Mouse (Mus musculus): ENCODE results near the gene Cebpz. TPM values are rescaled to one million over a fixed set of nuclear protein-coding genes. Genes with fewer than 3 reads are reported as not detected.

The Cebpz gene
- 10 to 100 TPM; 43.0 to 49.1 (median 44.5) TPM for total RNA-seq (2022)

DNA sequence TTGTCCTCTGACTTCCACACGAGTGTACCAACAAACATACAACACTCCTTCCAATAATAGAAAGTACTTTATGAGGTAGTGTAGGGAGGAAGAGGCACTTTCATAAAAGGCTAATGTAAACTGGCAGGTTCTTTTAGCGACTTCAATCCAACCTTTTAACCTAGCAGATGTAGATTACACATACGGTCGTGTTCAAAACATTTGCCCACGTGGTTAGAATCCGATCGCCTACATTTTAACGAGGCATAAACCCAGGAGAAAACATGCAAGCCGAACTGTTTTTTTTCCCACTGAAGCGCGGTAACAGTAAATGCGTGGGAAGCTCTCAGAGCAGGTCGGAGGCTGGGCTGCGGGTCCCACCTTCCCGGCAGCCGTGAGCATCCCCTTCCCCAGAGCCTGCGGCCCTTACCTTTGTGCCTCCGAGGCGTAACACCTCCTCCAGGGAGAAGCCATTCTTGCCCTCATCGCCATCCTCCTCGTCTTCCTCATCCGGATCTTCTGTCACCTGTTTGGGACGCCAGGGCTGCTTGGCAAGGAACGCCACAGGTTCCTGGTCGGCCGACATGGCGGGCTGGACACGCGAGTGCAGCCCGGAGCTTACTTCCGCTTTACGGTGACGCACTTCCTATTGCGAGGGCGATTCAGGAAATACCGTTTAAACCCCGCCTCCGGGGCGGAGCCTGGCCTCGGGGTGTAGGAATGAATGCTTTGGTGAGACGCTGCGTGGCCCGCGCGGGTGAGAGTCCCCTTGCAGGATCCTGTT lies at the start of gene Cebpz, which contains the start of gene Ndufaf7:
TSS of gene Cebpz (minus strand) at position 601 of the 763 bp plus-strand sequence.
TSS of gene Ndufaf7 (plus strand) at position 671 of the 763 bp plus-strand sequence.
- peak; percentile 96 for DNase-seq

- DNase-seq, result no peak
Observed at GRCm38 (mm10) chr17:78983736-78984135, 46.9 kb upstream of the Cebpz start.

GRCm38 (mm10) chr17:78983166-78983565 lies 46.3 kb upstream of the Cebpz start:
- no peak for DNase-seq

DNA sequence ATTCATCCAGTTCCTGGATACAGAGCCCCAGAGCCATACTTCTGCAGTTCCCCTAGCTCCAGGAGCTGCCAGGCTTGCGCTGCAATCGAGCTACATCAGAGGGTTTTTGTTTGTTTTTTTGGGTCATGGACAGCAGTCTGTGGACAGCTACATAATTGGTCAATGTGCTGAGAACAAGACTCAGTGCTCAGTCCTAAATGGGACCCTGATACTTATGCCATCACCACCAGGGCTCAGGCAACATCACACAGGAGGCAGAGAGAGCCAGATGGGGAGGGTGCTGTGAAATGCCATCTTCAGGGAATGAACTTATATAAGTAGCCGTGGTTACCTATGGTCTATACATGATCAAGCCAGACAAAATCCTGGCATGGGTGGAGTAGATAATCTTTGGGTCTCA lies 31.6 kb upstream of the Cebpz start:
- no peak for DNase-seq

- no peak for DNase-seq
Observed at GRCm38 (mm10) chr17:78966092-78966883, 29.4 kb upstream of the Cebpz start.

- no peak for DNase-seq
Observed at GRCm38 (mm10) chr17:78964387-78964786, 27.5 kb upstream of the Cebpz start.

DNA sequence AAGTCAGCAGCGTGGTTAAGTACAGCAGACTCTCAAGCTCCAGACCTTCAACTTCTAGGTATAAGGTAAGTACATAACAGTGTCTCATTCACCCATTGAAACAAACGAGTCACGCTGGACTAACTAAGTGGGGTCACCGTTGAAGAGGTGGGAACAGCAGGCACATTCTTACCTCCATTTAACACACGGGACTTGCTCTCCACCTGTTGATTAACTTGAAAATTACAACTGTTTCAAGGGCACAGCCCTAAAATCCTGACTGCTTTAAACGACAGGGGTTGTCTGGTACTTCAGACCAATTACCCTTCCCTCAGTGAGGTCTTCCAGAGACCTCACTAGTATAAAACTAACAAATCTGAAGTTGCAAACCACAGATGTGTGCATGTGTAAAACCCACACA lies 22.6 kb upstream of the Cebpz start:
- DNase-seq, result no peak

- DNase-seq, result no peak
Observed at GRCm38 (mm10) chr17:78953240-78953639, 16.4 kb upstream of the Cebpz start.

DNA sequence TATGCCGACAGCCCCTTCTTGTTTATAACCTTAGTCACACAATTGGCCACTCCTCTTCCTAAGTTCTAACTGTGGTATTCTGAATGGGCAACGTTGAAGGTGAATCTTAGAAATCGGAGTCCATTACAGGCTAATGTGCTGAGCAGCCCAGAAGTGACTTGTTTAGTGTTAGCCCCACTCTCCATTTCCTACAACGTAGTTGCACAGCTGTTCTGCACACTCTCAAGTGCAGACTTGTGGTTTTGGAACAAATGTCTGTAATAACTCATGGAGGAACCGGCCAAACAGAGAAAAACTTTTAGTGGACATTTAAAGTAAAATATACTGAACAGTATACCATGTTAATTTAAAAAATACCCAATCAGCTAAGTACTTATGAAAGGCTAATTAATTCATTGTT lies 15.2 kb upstream of the Cebpz start:
- no peak for DNase-seq

DNA sequence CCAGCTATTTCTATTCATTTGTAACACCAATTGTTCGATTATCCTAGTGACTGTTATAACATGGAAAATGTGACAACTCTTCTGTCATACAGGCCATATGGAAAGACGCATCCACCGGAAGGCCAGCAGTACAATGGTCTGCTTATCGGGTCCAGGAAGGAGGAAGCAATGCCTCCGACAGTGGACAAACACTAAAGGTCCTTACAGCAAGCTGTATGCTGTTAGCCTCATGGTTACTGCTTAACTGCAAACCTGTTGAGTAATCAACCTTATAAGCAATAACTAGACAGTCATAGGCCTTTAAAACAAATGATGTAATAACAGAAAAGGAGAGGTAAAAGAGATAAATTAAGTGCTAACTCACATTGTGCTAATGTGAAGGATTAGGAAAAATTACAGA lies 14.4 kb upstream of the Cebpz start:
- no peak for DNase-seq

DNA sequence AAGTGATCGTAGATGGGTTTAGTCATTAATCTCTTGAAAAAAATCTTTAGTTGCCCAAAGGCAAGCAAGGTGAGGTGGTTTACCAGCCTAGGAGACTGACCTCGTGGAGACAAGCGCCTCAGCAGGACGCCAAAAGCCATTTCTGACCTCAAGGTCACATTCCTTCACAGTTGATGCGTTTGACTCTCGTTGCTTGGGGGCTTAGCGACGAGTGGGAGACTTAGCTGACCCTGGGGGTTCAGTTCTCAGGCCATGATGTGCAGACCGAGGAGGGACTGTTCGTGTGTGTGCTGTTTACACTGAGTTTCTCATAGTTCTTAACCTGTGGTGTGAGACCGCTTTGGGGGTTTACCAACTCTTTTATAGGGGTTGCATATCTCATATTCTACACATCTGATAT lies 5.7 kb upstream of the Cebpz start:
- DNase-seq, result no peak

DNA sequence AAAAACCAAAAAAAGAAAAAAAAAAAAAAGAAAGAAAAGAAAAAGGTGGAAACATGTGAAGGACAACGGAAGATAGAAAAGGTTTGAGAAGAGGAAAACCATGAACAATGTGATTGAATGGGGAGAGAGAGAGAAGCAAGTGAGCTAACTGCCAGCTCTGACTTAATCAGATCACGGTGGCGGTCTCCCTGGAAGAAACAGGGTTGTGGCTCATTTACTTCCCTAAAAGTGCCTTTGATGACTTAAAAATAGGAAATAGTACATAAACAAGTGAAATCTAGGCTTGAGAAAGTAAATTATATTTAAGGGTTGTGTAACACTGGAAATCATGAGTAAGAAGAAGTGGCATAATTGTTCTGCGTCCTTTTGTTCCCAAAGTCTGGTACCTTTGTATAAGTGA lies 2.1 kb upstream of the Cebpz start:
- no peak for DNase-seq

DNA sequence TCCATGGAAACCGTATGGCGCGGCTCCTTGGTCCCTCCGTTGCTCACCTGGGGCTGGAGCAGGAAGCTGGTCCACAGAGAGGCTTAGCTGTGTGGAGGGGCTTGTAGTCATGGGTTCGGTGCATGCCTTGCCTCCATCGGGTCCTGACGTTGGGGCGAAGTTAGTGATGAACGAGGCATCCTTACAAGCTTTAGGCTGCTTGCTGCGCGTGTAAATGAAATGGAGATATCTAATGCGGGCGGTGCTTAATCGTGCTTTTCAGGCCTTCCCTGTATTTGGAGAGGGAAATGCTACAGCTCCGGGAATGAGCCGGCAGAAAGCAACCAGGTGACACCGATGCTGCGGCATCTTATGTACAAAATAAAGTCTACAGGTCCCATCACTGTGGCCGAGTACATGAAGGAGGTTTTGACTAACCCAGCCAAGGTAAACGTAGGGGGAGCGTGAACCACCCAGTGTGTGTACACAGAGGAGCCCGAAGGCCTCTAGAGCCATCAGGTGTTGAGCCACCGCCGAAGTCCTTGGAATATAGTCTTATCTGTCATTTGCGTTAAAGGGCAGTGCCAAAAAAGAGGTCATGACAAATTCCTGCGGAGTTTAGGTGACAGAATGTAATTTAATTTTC lies 475 bp upstream of the Cebpz start:
- DNase-seq, result peak; percentile 9

DNA sequence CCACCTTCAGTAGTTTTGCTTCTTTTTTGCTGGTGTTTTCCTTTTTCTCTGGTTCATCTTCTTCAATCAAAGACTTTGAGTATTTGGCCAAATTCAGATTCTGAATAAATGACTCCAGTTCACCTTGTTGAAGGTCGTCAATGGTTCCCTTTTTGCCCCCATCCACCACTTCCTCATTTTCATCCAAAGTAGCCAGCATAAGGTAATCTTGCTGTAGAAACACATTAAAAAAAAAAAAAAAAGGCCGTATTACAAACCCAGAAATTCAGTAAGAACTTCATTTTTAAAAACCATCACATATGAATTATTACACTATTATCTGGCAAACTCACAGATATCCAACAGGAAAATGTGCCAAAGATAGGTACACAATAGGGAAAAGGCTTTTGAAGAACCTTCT lies 1.0 kb downstream of the Cebpz start:
- no peak for DNase-seq

DNA sequence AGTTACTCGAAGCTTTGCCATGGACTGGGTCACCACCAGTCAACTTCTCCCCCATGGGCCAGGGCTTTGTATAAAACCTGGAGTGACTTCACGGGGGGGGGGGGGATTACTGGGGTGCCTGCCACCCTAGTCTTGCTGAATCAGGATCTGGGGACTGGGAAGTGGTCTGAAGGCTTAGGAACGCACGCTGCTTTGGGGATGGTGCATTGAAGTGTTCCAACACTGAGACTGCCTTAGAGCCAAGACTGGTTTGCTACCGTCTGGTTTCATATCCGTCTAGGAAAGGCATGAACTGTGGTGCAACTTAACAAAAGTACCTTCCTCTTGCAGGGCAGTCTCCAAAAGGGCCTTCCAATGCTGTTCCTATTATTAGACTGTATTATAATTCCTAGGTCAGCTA lies 19.2 kb downstream of the Cebpz start:
- no peak for DNase-seq

GRCm38 (mm10) chr17:78916899-78917298 lies 20.0 kb downstream of the Cebpz start:
- no peak for DNase-seq

DNA sequence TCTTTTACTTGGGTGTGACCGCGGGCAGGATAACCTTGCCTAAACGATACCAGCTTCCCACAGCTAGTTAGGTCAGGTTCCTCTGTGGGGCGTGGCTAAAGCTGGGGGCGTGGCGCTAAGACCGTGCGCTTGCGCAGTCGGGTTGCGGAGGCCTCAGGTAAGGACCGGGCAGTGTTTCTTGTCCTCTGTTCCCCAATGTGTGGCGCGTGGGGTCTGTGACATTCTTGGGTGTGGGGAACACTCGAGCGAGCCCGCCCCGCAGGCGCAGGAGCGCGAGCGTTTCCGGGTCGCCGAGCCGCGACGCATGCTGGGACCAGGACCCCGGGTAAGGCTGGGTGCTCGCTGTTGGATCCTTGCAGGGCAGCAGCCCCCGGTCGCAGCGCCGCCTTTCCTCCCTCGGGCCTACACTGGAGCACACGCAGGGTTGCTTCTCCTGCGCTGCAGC lies 20.5 kb downstream of the Cebpz start, which contains the start of gene Cebpzos:
TSS of gene Cebpzos (plus strand) at position 132 of the 445 bp plus-strand sequence.
- peak; percentile 83 for DNase-seq

DNA sequence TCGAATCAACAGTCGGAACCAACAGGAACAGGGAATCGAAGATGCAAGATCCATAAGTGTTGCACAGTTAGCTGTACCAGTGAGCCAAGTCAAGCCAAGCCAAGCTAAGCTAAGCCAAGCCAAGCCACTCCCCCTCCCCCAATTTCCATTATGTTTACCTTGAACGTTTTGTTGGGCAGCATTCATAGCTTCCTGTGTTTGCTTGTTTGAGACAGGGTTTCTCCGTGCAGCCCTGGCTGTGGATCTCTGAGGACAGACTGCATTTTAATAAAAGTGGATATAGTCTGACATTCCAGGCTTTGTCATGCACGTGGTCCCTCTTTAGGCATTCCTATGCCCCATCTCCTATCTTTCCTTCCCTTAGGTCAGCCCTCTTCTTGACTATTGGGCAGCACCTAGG lies 21.1 kb downstream of the Cebpz start:
- no peak for DNase-seq

DNA sequence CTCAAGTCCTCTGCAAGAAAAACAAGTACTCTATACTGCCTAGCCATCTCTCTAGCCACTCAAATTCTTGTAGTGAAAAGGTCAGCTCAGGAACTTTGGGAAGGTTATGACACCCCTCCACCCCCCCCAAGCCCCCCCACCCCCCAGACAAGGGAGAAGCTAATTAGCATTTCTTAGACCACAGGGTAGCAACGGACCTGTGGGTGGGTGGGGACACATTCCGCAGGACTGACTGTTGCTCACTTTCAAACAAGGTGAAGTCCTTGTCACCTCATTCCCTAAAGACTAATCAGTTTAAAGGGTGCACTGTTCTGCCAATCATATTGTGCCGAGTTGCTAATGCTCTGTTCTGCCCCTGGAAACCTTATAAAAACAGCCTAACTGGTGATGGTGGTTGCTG lies 22.9 kb downstream of the Cebpz start:
- DNase-seq, result no peak

GRCm38 (mm10) chr17:78912861-78913281 lies 24.0 kb downstream of the Cebpz start:
- no peak for DNase-seq

- DNase-seq, result no peak
Observed at GRCm38 (mm10) chr17:78909374-78909773, 27.5 kb downstream of the Cebpz start.

GRCm38 (mm10) chr17:78906892-78907291 lies 30.0 kb downstream of the Cebpz start, which contains the start of gene Sult6b1:
Sult6b1 (minus strand) TSS chr17:78906992.
- DNase-seq, result no peak

DNA sequence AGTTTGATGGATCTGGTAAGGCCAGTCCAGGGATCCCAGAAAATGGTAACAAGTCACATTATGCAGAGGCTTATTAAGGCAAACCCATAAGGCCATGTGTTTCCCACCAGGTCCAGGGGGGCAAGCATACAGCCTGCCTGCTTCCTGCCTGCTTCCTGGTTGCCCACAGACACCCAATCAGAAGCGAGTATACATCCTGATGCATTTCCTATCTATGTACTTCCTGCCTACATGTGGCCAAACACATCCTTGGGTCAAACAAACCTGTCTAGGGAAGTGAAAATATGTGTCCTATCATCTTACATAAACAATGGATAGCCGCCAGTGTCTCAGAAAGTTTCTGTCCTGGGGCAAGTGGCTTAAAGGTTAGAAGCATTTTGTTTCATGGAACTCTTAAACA lies 33.7 kb downstream of the Cebpz start:
- DNase-seq, result no peak

Measured in adrenal gland, adult 8-10 months (tissue).